Mouse (Mus musculus) E14TG2a.4 (cell line): Measurements from ENCODE around the gene Mgp.

ENCODE experiments used
- CTCF ChIP-seq: conservative IDR thresholded peaks from 2 replicates; pipeline ENCODE4 v1.5.1; 2014; ENCODE audit warnings: low read length
- POU5F1 ChIP-seq: IDR thresholded peaks from 2 replicates; pipeline ENCODE4 v1.6.1; 2014; ENCODE audit warnings: low read length, borderline replicate concordance

DNA sequence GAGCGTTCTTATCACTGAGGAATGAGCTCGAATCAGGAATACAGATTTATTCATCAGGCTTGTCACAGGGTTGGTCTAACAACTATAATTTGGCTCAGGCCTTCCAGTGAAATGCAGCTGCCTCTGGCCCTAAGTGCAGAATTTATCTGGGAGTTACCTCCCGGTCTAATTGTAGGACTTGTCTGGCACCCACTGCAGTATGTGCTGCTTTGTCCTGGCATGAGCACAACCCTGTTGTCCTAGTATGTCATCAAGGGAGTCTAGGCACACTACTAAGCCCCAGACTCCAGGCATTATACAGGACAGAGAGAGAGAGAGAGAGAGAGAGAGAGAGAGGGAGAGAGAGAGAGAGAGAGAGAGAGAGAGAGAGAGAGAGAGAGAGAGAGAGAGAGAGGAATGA is 38.3 kb downstream of the Mgp start:
- no peak for TF ChIP-seq CTCF
- no peak for TF ChIP-seq POU5F1
